In the genomic region with DNA sequence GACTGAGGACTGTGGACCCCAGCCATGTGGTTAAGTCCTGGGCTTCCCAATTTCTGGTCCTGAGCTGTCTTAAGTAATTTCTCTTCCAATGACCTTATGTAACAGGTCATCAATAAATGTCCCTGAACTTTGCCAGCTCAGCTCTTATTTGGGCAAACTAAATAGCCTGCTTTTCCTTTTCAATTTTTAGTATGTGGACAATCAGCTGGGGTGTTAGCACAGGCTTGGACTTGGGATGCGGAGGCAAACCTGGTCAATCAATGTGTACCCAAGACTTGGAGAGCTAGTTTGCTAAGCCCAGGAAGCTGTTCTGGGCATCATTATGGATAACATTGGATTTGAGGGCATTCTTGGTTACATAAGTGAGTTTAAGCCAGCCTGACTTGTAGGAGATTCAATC, we compare ENCODE assay signal across 15 mouse cellular contexts.
"Had no signal": no experiment of that assay in that cellular context is flagged by ENCODE, and none has a peak within 500 bp of the region (broad histone marks: within the 10 kb centered on the region; RNA-seq: fewer than 3 reads in every experiment).

No protein-coding gene starts in this region.

- H3K36me3 ChIP-seq: neural tube, embryonic 15.5 days; stomach, embryonic 15.5 days had no signal

- H3K9me3 ChIP-seq: neural tube, embryonic 15.5 days; stomach, embryonic 15.5 days had no signal

- H3K4me2 ChIP-seq: neural tube, embryonic 15.5 days; stomach, embryonic 15.5 days had no signal

- H3K27ac ChIP-seq: neural tube, embryonic 15.5 days; stomach, embryonic 15.5 days; stomach, postnatal 0 days had no signal

- H3K9ac ChIP-seq: neural tube, embryonic 15.5 days; stomach, embryonic 15.5 days had no signal

- DNase-seq: retina, postnatal 1 day; right cerebral cortex, adult 18-20 months; right cerebral cortex, postnatal 14 days; right cerebral cortex, postnatal 25 days; right cerebral cortex, postnatal 4 days; spleen, adult 18-20 months; thymus, adult 18-20 months; thymus, adult 2 months; thymus, postnatal 14 days; thymus, postnatal 25 days; thymus, postnatal 36 days; thymus, postnatal 4 days had no signal

- H3K4me3 ChIP-seq: neural tube, embryonic 15.5 days; stomach, embryonic 15.5 days had no signal

- H3K4me1 ChIP-seq: stomach, embryonic 15.5 days had no signal

- H3K27me3 ChIP-seq: neural tube, embryonic 15.5 days; stomach, embryonic 15.5 days had no signal
